Mouse (Mus musculus): ENCODE measurements at regions not wholly inside any gene's neighbourhood (a gene's known extent, or its start where the extent isn't known, plus 50 kb on each side); places are given as distances from the start of the nearest gene placed in this dataset.

DNA sequence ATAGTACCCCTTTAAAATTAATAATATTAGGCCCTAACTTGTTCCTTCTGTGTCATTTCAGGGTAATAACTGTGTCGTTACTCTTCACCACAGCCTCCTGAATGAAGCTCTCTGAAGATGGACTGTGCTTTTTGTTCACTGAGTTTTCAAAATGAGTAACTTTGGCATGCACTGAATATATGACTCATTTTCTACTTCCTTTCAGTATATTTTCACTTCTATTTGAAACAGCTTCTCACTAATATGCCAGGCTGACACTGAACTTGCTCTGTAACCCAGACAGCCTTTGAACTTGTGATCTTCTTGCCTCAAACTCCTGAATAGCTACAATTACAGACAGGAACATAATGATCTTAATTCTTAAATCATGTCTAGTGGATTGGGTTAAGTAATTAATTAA, 431.2 kb upstream of the Tenm2 start:
- no peak for ATAC-seq (replicated peaks; ENCODE audit: poor library complexity)

- no peak for ATAC-seq (replicated peaks; ENCODE audit: poor library complexity)
These were observed 414.3 kb upstream of the Tenm2 start for GRCm38 (mm10) chr11:37650095-37650494.

- ATAC-seq (replicated peaks; ENCODE audit: poor library complexity): no peak
These were observed 387.5 kb upstream of the Tenm2 start for GRCm38 (mm10) chr11:37623290-37623689.

DNA sequence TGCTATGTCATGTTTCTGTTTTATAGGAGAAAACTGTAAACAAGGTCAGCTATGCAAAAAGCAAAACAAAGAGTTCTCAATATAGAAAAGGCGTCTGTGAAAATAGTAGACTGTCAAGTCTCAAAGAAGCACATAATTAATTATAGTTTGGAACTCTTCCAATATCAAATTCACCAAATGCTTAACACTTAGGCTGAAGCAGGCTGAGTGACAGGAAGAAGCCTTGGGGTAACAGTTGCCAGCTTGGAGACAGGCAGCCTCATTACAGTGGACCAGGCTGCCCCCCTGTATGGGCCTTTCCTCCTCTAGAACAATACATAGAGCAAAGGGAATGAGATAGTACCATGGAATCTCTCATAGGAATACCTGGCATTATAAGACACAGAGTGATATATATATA, 364.8 kb upstream of the Tenm2 start:
- no peak for ATAC-seq (replicated peaks; ENCODE audit: poor library complexity)

GRCm38 (mm10) chr11:37582236-37582635, 346.5 kb upstream of the Tenm2 start:
- ATAC-seq (replicated peaks; ENCODE audit: poor library complexity): no peak

DNA sequence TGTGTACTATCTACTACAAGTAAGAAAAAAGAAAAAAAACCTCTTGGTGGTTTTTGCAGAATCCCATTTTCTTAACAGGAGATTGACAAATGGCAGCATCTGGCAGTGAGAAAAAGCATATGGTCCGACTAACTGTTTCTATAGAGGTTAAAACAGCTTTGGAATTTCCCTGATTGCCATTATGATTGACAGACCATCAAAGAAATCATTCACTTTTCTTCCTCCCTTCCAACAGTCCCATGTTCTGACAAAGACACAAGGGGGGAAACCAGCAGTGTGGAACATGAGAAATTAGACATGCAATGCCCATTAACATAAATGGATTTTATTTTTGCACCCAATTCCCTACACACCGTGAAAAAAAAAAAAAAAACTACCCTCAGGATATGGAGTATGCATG, 297.9 kb upstream of the Tenm2 start:
- ATAC-seq (replicated peaks; ENCODE audit: poor library complexity): no peak

DNA sequence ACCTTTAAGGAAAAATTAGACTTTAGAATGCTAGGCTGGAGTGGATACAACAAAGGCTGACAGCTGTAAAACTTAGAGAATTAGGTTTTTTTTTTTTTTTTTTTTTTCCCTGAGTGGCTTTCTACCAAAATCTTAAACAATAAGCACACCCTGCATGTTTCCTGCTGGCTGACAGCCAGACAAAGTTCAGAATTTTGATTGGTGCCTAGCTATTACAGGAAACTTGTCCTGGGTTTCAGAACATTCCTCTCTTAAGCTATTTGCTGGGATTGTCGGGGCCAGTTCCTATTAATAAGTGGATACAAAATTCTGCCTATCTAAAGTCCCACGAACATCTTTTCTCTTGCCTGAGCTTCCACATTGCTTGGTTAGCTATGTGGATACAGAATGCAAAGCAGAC, 296.7 kb upstream of the Tenm2 start:
- no peak for ATAC-seq (replicated peaks; ENCODE audit: poor library complexity)

DNA sequence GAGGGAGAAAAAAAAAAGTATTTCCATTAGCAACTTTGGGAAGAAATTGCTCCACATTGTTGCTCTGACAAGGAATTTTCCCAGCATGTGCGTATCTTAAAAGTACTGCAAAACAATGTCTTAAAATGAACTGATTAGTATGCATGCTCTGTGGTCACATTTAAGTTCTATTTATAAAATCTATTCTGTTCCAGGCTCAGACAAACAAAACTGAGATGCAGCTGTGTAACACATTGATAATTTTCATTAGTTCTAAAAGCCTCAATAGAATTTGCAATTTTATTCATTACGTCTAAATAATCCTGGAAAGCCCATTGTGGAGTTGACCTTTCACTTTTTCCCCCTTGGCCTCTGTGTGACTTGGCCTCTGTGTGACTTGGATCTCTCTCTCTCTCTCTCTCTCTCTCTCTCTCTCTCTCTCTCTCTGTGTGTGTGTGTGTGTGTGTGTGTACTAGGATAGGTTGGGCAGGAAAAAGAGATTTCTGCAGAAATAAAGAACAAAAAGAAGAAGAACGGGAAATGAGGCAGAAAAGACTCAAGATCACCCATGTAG, 262.8 kb upstream of the Tenm2 start:
- ATAC-seq (replicated peaks; ENCODE audit: poor library complexity): no peak

DNA sequence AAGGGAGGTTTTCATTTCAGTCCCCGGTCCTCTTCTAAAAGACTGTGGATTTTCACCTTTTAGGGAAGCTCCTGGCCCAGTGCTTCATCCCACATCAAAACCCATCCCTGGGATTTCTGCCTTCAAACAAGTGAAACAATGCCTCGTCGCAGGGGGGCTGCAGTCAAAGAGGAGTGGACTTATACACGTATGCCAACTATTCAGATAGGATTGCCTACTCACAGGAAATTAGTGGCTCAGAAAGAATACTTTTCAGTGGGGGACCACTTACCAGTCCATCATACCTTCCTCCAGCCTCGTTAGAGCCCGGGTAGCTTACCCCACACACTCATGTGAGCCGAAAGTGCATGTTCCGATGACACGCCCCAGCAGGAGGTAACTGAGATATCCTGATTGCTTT, 262.1 kb upstream of the Tenm2 start:
- ATAC-seq (replicated peaks; ENCODE audit: poor library complexity): no peak

GRCm38 (mm10) chr11:37480236-37480635, 244.5 kb upstream of the Tenm2 start:
- no peak for ATAC-seq (replicated peaks; ENCODE audit: poor library complexity)

DNA sequence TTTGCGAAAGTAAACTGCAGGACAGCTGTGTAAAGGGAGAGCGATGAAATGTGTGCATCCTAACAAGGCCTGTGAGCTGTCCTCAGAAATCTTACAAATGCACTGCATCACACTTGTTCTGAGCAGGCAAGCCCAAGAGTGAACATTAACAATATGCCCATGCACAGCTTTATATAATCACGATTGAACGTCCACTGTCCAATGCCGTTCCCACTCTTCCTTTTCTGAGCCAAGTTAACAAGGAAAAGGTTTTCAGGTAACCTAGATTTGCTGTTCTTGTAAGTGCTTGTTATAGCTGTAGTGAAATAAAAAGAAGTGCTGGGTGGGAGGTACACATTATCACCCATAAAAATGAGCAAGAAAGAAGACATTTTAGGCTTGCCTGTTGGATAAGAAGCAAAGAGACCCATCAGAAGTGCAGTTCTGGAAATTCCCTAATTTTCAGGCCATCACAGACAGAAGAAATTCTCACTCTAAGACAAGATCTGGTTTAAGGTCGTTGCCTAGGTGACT, 243.3 kb upstream of the Tenm2 start:
- ATAC-seq (replicated peaks; ENCODE audit: poor library complexity): no peak

DNA sequence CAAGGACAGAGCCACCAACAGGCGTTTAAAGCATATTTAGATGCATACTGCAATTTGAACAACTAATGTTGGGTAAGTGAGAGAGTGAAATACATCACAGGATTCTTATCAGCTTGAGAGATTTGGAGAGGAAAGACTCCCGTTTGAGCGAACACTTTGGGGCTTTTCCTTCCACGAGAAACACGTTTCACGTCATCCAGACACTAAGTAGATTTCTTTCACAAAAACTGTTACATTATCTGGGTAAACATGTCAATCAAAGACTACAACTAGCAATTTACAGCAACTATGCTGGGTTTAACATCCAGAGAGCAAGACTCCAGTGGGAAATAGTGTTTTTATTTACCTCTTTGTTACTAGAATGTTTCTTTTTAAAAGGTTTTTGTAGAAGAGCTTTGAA, 238.3 kb upstream of the Tenm2 start:
- ATAC-seq (replicated peaks; ENCODE audit: poor library complexity): no peak

DNA sequence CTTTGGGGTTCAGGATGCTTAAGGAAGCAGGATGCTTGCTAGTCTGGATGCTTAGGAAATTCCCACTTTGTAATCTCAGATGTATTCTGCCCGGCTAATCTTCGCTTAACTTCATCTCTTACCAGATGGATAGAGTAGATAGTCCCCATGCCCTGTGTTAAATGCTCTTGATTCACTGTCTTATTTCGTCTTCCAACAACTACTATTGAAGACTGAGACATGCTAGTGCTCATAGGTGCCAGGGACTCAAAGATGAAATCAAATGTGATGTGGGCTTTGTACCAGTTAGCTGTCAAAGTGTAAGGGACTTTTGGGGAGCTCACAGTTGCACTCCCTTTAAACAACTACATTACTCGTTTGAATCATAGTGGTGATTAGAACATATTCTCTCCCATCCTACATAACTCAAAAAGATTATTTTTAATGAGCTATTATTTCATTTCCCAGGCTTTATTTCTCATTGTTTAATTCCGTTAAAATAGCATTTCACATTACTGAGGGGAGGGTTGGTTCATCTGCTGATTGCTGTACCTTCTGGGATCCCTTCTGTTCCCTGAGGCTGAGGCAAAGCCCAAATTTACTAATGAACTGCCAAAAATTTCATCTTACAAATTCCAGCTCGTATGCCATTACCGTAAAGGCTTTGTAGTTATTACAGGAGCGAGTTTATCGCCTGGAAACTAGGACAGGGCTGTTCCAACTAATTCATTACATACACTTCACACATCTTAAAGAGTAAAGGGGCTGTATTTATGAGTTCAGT, 228.1 kb upstream of the Tenm2 start:
- no peak for ATAC-seq (replicated peaks; ENCODE audit: poor library complexity)

DNA sequence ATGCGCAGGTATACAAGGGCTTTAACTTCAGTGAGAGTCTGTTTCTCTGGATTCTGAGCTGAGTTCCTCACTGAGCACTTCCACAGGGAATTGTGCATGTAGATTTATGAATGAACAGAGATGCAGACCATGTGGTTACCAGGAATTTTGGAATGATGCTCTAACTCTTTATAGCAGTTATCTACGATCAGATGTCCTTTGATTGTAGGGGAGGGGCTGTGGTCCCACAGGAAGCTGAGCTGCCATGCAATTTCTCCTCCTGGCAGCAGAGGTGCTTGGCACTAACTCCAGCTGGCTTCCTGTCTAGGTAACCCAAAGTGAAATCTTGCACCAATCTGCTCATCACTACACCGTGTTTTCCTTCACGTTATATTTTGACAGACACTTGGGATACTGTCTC, 226.6 kb upstream of the Tenm2 start:
- ATAC-seq (replicated peaks; ENCODE audit: poor library complexity): no peak

- ATAC-seq (replicated peaks; ENCODE audit: poor library complexity): no peak
These were observed 211.6 kb upstream of the Tenm2 start for GRCm38 (mm10) chr11:37447361-37447760.

DNA sequence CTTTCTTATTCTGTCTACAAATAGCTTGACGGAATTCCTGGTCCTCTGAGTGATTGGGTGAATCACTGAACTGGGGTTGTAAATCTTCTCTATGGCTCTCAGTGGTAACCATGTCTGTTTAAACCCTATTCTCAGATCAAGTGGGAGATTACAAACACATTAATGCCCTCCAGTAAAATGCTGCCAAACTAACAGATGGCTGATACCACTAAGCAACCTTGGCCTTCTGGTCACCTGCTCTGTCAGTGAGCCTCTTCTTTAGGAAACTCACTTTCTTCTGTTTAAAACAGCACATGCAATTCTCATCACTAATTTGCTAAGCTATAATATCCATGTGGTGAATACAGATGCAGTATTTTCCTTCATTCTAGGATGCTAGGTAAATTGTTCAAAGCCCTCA, 210.9 kb upstream of the Tenm2 start:
- ATAC-seq (replicated peaks; ENCODE audit: poor library complexity): no peak

DNA sequence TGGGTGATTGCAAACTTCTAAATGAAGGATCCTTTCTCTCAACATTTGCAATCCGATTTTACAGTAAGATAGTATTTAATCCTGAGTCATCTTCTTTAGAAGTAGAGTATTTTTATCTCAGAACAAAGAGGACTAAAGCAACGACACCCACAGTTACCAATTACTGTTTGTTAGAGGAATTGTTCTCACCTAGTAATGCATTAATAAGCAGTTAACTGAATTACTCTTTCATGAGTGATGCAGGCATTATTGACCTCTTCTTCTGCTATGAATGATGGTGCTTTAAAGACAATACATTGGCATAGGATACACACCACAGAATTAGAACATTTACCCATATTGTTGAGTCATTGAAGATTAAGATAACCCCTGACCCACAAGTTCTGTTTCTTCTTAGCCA, 207.0 kb upstream of the Tenm2 start:
- no peak for ATAC-seq (replicated peaks; ENCODE audit: poor library complexity)

GRCm38 (mm10) chr11:37434600-37434999, 198.8 kb upstream of the Tenm2 start:
- ATAC-seq (replicated peaks; ENCODE audit: poor library complexity): no peak

GRCm38 (mm10) chr11:37424312-37425169, 188.8 kb upstream of the Tenm2 start:
- no peak for ATAC-seq (replicated peaks; ENCODE audit: poor library complexity)

DNA sequence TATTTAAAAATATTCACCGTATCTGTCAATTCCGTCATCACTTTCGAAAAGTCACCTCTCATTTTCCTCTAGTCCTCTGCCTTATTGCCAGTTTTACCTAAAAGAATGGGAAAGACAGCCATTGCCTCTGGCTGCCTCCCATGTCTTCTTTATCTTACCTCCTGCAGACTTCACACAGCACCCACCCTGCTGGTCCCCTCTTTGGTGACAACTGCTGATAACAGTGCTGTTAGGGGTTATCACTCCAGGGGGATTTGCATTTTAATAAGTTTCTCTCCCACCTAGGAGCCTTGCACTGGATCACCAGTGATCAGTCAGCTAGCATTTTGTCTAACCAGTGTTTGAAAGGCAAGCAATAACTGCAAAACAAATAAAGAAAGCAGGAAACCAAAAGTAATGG, 177.1 kb upstream of the Tenm2 start:
- ATAC-seq (replicated peaks; ENCODE audit: poor library complexity): no peak

GRCm38 (mm10) chr11:37367971-37368370, 132.2 kb upstream of the Tenm2 start:
- ATAC-seq (replicated peaks; ENCODE audit: poor library complexity): no peak

GRCm38 (mm10) chr11:37364430-37364829, 128.7 kb upstream of the Tenm2 start:
- ATAC-seq (replicated peaks; ENCODE audit: poor library complexity): no peak

Data from megakaryocyte progenitor cell, adult 5-6 weeks (primary cell).